Mouse (Mus musculus): ENCODE measurements around the gene Nme1. TPM values are rescaled to one million over a fixed set of nuclear protein-coding genes. Genes with fewer than 3 reads are reported as not detected.

Gene Nme1
- polyA plus RNA-seq, 1 experiment: 14.4 TPM

DNA sequence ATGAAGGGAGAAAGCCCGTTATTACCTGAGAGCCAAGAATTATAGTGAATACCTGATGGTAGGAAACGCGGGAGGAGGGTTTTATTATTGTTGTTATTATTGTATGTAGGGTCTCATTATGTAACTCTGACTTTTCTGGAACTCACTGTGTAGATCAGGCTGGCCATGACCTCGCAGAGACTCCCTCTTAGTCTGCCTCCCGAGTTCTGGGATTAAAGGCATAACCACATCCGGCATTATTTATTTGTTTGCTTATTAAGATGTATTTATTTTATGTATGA is 467 bp upstream of the Nme1 start:
- Histone ChIP-seq H3K27ac (ENCODE audit: insufficient read depth, low read depth, low read length) (peak overlapping the region; percentile 32; the same call in 1 of the 2 replicates), H3K4me1 (ENCODE audit: control insufficient read depth, insufficient read depth, low read length) (peaks cover 18% of the 10 kb centered on the region), H3K4me3 (ENCODE audit: insufficient read depth, low read length) (peak overlapping the region; percentile 23; the same call in 1 of the 2 replicates)
- no peak for TF ChIP-seq POLR2A (IDR thresholded peaks at IDR 0.05; ENCODE audit: borderline replicate concordance, low read depth, low read length)

GRCm38 (mm10) chr11:93967381-93967780 is 940 bp downstream of the Nme1 start:
- peaks cover 31% of the 10 kb centered on the region for H3K4me1 ChIP-seq (ENCODE audit: control insufficient read depth, insufficient read depth, low read length)
- no peak for TF ChIP-seq CTCF (IDR thresholded peaks at IDR 0.05; ENCODE audit: low read depth, low read length)
- TF ChIP-seq POLR2A (IDR thresholded peaks at IDR 0.05; ENCODE audit: borderline replicate concordance, low read depth, low read length): no peak
- peak overlapping the region; percentile 80 for H3K4me3 ChIP-seq (ENCODE audit: insufficient read depth, low read length)
- peak overlapping the region; percentile 42 for H3K27ac ChIP-seq (ENCODE audit: insufficient read depth, low read depth, low read length)

DNA sequence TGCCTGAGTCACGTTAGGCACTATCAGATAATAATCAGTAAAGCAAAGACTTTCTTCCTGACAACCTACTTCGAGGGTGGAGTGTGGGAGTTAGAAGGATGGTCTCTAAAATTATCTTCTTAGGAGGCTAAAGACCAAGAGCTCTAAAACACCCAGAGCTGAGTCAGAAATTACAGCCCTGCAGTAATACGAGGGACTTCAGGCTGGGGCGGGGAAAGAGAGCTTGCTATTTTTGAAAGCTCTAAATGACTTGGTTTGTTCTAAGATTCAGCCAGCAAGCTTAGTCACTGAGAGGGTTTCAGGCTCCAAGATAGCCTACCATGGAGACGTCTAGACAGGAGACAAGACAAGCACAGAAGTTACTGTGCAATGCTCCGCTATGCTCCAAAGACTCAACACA is 2.9 kb downstream of the Nme1 start:
- Histone ChIP-seq H3K27ac (ENCODE audit: insufficient read depth, low read depth, low read length) (no peak overlapping the region), H3K4me3 (ENCODE audit: insufficient read depth, low read length) (no peak overlapping the region), H3K4me1 (ENCODE audit: control insufficient read depth, insufficient read depth, low read length) (peaks cover 33% of the 10 kb centered on the region)
- TF ChIP-seq CTCF (IDR thresholded peaks at IDR 0.05; ENCODE audit: low read depth, low read length) (no peak), POLR2A (IDR thresholded peaks at IDR 0.05; ENCODE audit: borderline replicate concordance, low read depth, low read length) (no peak)

DNA sequence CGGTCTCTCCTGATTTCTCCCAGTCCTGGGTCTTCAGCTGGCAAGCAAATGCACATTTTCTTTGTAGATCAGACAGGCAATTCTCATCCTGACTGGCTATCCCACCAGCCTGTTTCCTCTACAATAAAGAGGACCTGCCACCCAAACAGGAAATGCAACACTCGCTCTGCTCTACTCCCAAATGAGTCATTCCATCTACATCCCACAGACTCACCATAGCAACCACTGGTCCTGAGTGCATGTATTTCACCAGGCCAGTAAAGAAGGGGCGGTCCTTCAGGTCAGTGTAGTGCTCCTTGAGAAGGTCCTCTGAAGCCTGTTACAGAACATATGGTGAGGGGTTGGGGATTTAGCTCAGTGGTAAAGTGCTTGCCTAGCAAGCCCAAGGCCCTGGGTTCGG is 5.3 kb downstream of the Nme1 start:
- 0 out of 2 replicates have a peak overlapping the region, but pooled peaks have one; percentile 19 for H3K27ac ChIP-seq (ENCODE audit: insufficient read depth, low read depth, low read length)
- TF ChIP-seq CTCF (IDR thresholded peaks at IDR 0.05; ENCODE audit: low read depth, low read length) (no peak), POLR2A (IDR thresholded peaks at IDR 0.05; ENCODE audit: borderline replicate concordance, low read depth, low read length) (no peak)
- peaks cover 29% of the 10 kb centered on the region for H3K4me1 ChIP-seq (ENCODE audit: control insufficient read depth, insufficient read depth, low read length)
- no peak overlapping the region for H3K4me3 ChIP-seq (ENCODE audit: insufficient read depth, low read length)

DNA sequence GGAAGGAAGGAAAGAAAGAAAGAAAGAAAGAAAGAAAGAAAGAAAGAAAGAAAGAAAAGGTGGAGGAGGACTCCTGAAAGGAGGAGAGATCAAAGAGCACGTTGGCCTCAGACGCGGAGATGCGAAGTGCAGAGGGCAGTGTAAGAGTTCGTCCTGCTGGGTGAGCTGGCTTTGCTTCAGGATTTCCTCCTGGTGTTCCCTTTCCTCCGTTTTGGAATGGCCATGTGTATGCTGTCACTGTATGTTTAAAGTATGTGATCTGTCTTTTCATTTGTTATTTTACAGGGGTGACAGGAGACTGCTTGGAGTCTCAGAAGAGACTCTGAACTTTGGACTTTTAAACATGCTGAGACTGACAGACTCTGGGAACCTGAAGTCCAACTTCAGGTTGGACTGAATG is 6.8 kb downstream of the Nme1 start:
- TF ChIP-seq POLR2A (IDR thresholded peaks at IDR 0.05; ENCODE audit: borderline replicate concordance, low read depth, low read length) (no peak), CTCF (IDR thresholded peaks at IDR 0.05; ENCODE audit: low read depth, low read length) (no peak)
- Histone ChIP-seq H3K27ac (ENCODE audit: insufficient read depth, low read depth, low read length) (no peak overlapping the region), H3K4me3 (ENCODE audit: insufficient read depth, low read length) (no peak overlapping the region), H3K4me1 (ENCODE audit: control insufficient read depth, insufficient read depth, low read length) (peaks cover 34% of the 10 kb centered on the region)

DNA sequence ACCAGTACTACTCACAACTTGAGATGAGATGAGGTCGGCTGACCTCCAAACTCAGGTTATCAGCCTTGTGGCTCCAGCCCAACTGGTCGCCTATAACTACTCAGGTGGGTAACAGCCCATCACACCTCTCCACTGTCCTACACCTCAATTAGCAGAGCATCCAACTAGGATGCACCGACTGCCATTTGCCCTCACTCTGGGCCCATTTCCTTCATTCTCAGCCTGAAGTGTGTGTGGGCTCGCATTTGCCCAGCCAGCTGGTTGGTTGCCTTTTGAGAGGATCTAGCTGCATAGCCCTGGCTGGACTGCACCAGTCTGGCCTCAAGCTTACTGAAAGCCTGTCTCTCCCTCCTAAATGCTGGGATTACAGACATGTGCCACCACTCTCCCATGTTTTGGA is 10.6 kb downstream of the Nme1 start:
- TF ChIP-seq POLR2A (IDR thresholded peaks at IDR 0.05; ENCODE audit: borderline replicate concordance, low read depth, low read length) (no peak), CTCF (IDR thresholded peaks at IDR 0.05; ENCODE audit: low read depth, low read length) (no peak)
- Histone ChIP-seq H3K4me1 (ENCODE audit: control insufficient read depth, insufficient read depth, low read length) (peaks cover 21% of the 10 kb centered on the region), H3K27ac (ENCODE audit: insufficient read depth, low read depth, low read length) (no peak overlapping the region), H3K4me3 (ENCODE audit: insufficient read depth, low read length) (no peak overlapping the region)

DNA sequence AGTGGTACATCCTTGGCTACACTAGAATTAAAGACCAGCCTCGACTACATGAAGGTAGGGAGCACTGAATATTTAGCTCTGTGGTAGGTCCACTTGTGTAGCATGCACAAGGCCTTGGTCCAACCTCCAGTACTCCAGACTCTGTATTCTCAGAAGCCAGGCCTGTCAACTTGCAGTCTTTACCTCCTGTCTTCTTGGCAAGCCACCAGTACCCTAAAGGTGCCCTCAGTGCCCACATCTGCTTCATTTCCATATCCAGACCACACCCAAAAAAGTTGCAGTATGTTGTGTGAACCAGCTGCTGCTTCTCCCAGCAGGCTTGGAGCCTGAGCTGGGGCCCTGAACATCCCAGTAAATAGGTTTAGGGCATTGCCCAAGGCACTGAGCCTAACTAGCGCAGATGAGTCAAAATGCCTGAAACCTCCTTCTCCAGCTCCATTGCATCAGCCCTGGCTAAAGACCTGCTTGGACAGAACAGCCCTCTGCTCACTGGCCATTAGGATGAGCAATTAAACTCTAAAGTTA is 11.2 kb downstream of the Nme1 start:
- no peak overlapping the region for H3K4me3 ChIP-seq (ENCODE audit: insufficient read depth, low read length)
- H3K4me1 ChIP-seq (ENCODE audit: control insufficient read depth, insufficient read depth, low read length): peaks cover 16% of the 10 kb centered on the region
- TF ChIP-seq POLR2A (IDR thresholded peaks at IDR 0.05; ENCODE audit: borderline replicate concordance, low read depth, low read length) (no peak), CTCF (IDR thresholded peaks at IDR 0.05; ENCODE audit: low read depth, low read length) (no peak)
- H3K27ac ChIP-seq (ENCODE audit: insufficient read depth, low read depth, low read length): no peak overlapping the region

- TF ChIP-seq CTCF (IDR thresholded peaks at IDR 0.05; ENCODE audit: low read depth, low read length) (no peak), POLR2A (IDR thresholded peaks at IDR 0.05; ENCODE audit: borderline replicate concordance, low read depth, low read length) (no peak)
- H3K4me1 ChIP-seq (ENCODE audit: control insufficient read depth, insufficient read depth, low read length): peaks cover 16% of the 10 kb centered on the region
- peak within 1 kb of the TSS; percentile 84 for H3K27ac ChIP-seq (ENCODE audit: insufficient read depth, low read depth, low read length)
- H3K4me3 ChIP-seq (ENCODE audit: insufficient read depth, low read length): peak within 1 kb of the TSS; percentile 84
Observed at GRCm38 (mm10) chr11:93956159-93956558, 12.2 kb downstream of the Nme1 start, which contains the start of gene Nme2. Nme2 (minus strand) TSS chr11:93956259.

DNA sequence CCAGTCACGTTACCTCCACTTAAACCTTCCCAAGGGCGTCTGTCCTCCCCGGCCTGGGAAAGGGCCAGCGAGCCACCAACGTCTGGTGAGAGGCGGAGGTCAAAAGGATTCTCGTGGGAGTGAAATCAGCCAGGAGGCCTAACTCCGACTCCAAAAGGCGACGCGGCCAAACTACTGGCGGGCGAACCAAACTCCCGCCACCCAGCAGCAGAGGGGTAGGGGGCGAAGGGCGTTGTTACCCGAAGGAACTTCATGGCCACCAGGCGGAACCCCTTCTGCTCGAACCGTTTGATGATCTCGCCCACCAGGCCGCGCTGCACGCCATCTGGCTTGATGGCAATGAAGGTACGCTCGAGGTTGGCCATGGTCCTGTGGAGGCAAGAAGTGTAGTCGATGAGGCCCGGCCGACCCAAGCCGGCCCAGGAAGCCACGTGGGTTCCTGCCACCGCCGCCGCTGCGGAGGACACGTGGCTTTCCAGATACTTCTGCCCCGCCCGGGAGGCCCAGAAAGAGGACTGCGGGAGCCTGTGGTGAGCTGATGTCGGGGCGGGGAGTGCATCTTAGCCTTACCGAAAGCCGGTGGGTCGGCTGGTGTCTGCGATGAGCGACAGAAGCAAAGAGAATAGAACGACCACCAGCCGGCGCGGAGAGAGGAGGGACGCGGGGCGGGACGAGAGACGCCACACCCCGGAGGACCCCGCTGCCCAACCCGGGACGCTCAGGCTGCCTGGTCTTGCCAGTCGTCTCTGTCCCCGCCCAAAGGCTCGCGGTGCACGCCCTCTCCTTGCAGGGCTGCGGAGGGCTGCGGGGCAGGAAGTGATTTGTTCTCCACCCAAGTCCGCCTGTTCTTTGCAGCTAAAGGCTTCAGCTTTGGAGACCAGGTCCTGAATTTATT is 12.8 kb downstream of the Nme1 start:
- H3K4me1 ChIP-seq (ENCODE audit: control insufficient read depth, insufficient read depth, low read length): peaks cover 16% of the 10 kb centered on the region

DNA sequence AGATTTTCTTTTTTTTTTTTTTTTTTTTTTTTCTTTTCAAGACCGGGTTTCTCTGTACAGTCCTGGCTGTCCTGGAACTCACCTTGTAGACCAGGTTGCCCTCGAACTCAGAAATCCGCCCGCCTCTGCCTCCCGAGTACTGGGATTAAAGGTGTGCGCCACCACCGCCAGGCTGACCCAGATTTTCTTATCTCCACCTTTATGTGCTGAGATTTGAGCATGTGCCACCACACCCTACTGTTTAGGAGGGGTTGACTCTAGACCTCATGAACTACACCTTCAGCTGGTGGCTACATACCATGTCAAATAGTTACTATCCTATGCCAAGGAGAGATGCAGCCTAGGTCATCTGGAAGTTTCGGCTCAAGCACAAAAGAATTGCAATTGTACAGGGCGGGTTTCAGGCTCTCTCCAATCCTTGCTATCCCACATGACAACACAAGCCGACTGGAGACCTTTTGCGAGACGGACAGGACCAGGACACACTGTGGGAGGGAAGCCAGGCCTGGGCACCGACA is 13.5 kb downstream of the Nme1 start:
- Histone ChIP-seq H3K4me1 (ENCODE audit: control insufficient read depth, insufficient read depth, low read length) (peaks cover 16% of the 10 kb centered on the region), H3K4me3 (ENCODE audit: insufficient read depth, low read length) (peak overlapping the region; percentile 84), H3K27ac (ENCODE audit: insufficient read depth, low read depth, low read length) (peak overlapping the region; percentile 75)
- no peak for TF ChIP-seq CTCF (IDR thresholded peaks at IDR 0.05; ENCODE audit: low read depth, low read length)
- TF ChIP-seq POLR2A (IDR thresholded peaks at IDR 0.05; ENCODE audit: borderline replicate concordance, low read depth, low read length): no peak

More for the DNA sequence above, 12.8 kb downstream of the Nme1 start:
- H3K27ac ChIP-seq (ENCODE audit: insufficient read depth, low read depth, low read length): peak overlapping the region; percentile 84
- peak overlapping the region; percentile 84 for H3K4me3 ChIP-seq (ENCODE audit: insufficient read depth, low read length)
- TF ChIP-seq POLR2A (IDR thresholded peaks at IDR 0.05; ENCODE audit: borderline replicate concordance, low read depth, low read length) (no peak), CTCF (IDR thresholded peaks at IDR 0.05; ENCODE audit: low read depth, low read length) (no peak)
